8 mouse cellular contexts compared by ENCODE assay signal in the genomic region with DNA sequence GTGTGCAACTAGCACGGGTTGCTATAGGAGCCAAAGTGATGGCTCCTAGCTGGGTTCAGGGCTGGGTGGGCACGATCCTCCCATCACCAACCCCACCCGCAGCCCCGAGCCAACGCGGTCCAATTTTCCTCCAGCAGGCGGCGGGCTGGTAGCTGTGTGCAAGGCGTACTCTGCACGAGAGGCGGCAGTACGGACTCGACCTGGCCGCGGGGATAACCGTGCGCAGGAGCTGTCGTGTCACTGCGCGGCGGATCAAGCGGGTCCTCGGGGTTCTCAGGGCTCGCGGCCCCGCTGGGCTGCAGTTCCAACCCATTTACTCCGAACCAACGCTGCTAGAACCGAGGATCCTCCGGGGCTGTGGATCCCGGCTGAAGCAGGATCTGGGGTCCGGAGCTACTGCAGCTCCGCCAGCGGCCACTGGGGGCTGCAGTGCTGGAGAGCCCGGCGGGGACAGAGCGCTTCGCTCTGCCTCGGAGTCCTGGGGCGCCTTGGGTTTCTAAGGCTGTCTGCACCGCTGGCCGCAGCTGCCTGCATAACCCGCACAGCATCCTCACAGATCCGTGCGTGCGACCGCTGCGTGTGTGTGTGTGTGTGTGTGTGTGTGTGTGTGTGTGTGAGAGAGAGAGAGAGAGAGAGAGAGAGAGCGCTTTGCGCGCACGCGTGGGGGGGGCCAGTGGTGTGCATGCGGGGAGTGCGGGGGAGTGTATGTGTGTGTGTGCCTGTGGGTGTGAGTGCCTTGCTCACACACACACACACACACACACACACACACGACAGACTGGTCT. TPM values are rescaled to one million over a fixed set of nuclear protein-coding genes. Genes with fewer than 3 reads are reported as not detected.
A peak's percentile ranks its signal among the peaks of the same experiment; 100 is the strongest.
DNase-seq lines count a peak whose midpoint lies in the region; ATAC-seq and TF ChIP-seq lines count a peak whose summit lies in the region.

A gene (plus strand): TSS at position 759 of the 785 bp plus-strand sequence.

- WGBS in heart, embryonic 12.5 days, result under 1% methylated on average over 46 of the region's 56 CpGs
- WGBS in kidney, embryonic 16.5 days, result under 1% methylated on average over 50 of the region's 56 CpGs
- under 1% methylated on average over 53 of the region's 56 CpGs for WGBS in limb, embryonic 15.5 days
- WGBS in midbrain, embryonic 16.5 days, result under 1% methylated on average over 54 of the region's 56 CpGs

- TF ChIP-seq POLR2A in brain, embryonic 14.5 days (IDR thresholded peaks at IDR 0.05; ENCODE audit: borderline replicate concordance, extremely low read depth, insufficient read depth, insufficient read length, poor library complexity, severe bottlenecking), result no peak
- no peak for TF ChIP-seq POLR2A in embryonic fibroblast, embryonic 13.5 days (IDR thresholded peaks at IDR 0.05; ENCODE audit: low read depth, low read length)

- ATAC-seq in heart, embryonic 12.5 days (ENCODE audit: insufficient number of reproducible peaks, low FRiP score), result peak; percentile 84
- ATAC-seq in kidney, embryonic 16.5 days (ENCODE audit: low FRiP score, low TSS enrichment), result peak; percentile 91
- ATAC-seq in limb, embryonic 15.5 days (ENCODE audit: insufficient number of reproducible peaks, low FRiP score, low TSS enrichment, low read depth), result peak; percentile 84
- ATAC-seq in midbrain, embryonic 16.5 days, result peak; percentile 94

- H3K4me3 ChIP-seq in embryonic fibroblast, embryonic 13.5 days (ENCODE audit: insufficient read depth, low read length), result peak within 1 kb of the TSS; percentile 30
- peak within 1 kb of the TSS; percentile 57 for H3K4me3 ChIP-seq in heart, embryonic 12.5 days
- H3K4me3 ChIP-seq in kidney, embryonic 16.5 days (ENCODE audit: low read length), result peak within 1 kb of the TSS; percentile 61
- peak within 1 kb of the TSS; percentile 55 for H3K4me3 ChIP-seq in limb, embryonic 15.5 days
- peak within 1 kb of the TSS; percentile 68 for H3K4me3 ChIP-seq in midbrain, embryonic 16.5 days (ENCODE audit: low read depth, low read length)

- H3K27me3 ChIP-seq in heart, embryonic 12.5 days (replicated peaks), result peaks cover 94% of the 10 kb centered on the region
- H3K27me3 ChIP-seq in kidney, embryonic 16.5 days (ENCODE audit: insufficient read depth, low read length), result peaks cover 27% of the 10 kb centered on the region
- peaks cover 36% of the 10 kb centered on the region for H3K27me3 ChIP-seq in limb, embryonic 15.5 days
- H3K27me3 ChIP-seq in midbrain, embryonic 16.5 days (ENCODE audit: control insufficient read depth, insufficient read depth, low read depth, low read length), result no peaks in the 10 kb centered on the region

- DNase-seq in brain, embryonic 14.5 days (ENCODE audit: low read depth), result peak; percentile 92
- peak; percentile 42 to 76 for DNase-seq in spleen, postnatal 4 days (ENCODE audit: low spot score in 2 of 2)
- no peak for DNase-seq in c-Kit-positive CD71-positive TER-119-positive erythroid progenitor cells, embryonic 14.5 days (ENCODE audit: low spot score)

- peak; percentile 80 for TF ChIP-seq CTCF in brain, embryonic 14.5 days (IDR thresholded peaks at IDR 0.05; ENCODE audit: borderline replicate concordance, extremely low read depth, insufficient read depth, insufficient read length)
- TF ChIP-seq CTCF in embryonic fibroblast, embryonic 13.5 days (IDR thresholded peaks at IDR 0.05; ENCODE audit: borderline replicate concordance, insufficient read depth, low read length), result peak; percentile 94

- H3K27ac ChIP-seq in embryonic fibroblast, embryonic 13.5 days (ENCODE audit: insufficient read depth, low read length), result no peak within 1 kb of the TSS
- no peak within 1 kb of the TSS for H3K27ac ChIP-seq in heart, embryonic 12.5 days (ENCODE audit: poor library complexity, severe bottlenecking)
- no peak within 1 kb of the TSS for H3K27ac ChIP-seq in kidney, embryonic 16.5 days (ENCODE audit: low read length)
- no peak within 1 kb of the TSS for H3K27ac ChIP-seq in limb, embryonic 15.5 days
- peak within 1 kb of the TSS; percentile 83 for H3K27ac ChIP-seq in midbrain, embryonic 16.5 days (ENCODE audit: low read length)

- peak within 1 kb of the TSS; percentile 94 for H3K4me2 ChIP-seq in heart, embryonic 12.5 days
- peak within 1 kb of the TSS; percentile 85 for H3K4me2 ChIP-seq in kidney, embryonic 16.5 days (replicated peaks; ENCODE audit: low read depth, low read length)
- peak within 1 kb of the TSS; percentile 90 for H3K4me2 ChIP-seq in limb, embryonic 15.5 days
- peak within 1 kb of the TSS; percentile 72 for H3K4me2 ChIP-seq in midbrain, embryonic 16.5 days (ENCODE audit: low read length)

- no peaks in the 10 kb centered on the region for H3K4me1 ChIP-seq in embryonic fibroblast, embryonic 13.5 days (ENCODE audit: control insufficient read depth, insufficient read depth, low read length)
- H3K4me1 ChIP-seq in heart, embryonic 12.5 days (replicated peaks), result peaks cover 10% of the 10 kb centered on the region; the same call in 1 of the 2 replicates
- H3K4me1 ChIP-seq in kidney, embryonic 16.5 days (ENCODE audit: insufficient read depth, low read length), result peaks cover 33% of the 10 kb centered on the region
- peaks cover 16% of the 10 kb centered on the region; the same call in 1 of the 2 replicates for H3K4me1 ChIP-seq in limb, embryonic 15.5 days
- H3K4me1 ChIP-seq in midbrain, embryonic 16.5 days (ENCODE audit: control insufficient read depth, insufficient read depth, low read length), result peaks cover 28% of the 10 kb centered on the region

- H3K36me3 ChIP-seq in heart, embryonic 12.5 days, result no peaks in the 10 kb centered on the region
- no peaks in the 10 kb centered on the region for H3K36me3 ChIP-seq in kidney, embryonic 16.5 days (ENCODE audit: insufficient read depth, low read length)
- H3K36me3 ChIP-seq in limb, embryonic 15.5 days, result no peaks in the 10 kb centered on the region
- H3K36me3 ChIP-seq in midbrain, embryonic 16.5 days (ENCODE audit: control insufficient read depth, insufficient read depth, low read length), result no peaks in the 10 kb centered on the region

- H3K9ac ChIP-seq in heart, embryonic 12.5 days, result peak within 1 kb of the TSS; percentile 77
- H3K9ac ChIP-seq in kidney, embryonic 16.5 days (replicated peaks; ENCODE audit: low read length), result peak within 1 kb of the TSS; percentile 76
- H3K9ac ChIP-seq in limb, embryonic 15.5 days, result peak within 1 kb of the TSS; percentile 57; the same call in 1 of the 2 replicates
- H3K9ac ChIP-seq in midbrain, embryonic 16.5 days (ENCODE audit: low read depth, low read length), result peak within 1 kb of the TSS; percentile 86

- H3K9me3 ChIP-seq in heart, embryonic 12.5 days (replicated peaks), result no peaks in the 10 kb centered on the region; the same call in 1 of the 2 replicates
- H3K9me3 ChIP-seq in kidney, embryonic 16.5 days (ENCODE audit: low read length), result no peaks in the 10 kb centered on the region
- H3K9me3 ChIP-seq in limb, embryonic 15.5 days, result no peaks in the 10 kb centered on the region
- no peaks in the 10 kb centered on the region for H3K9me3 ChIP-seq in midbrain, embryonic 16.5 days (replicated peaks; ENCODE audit: control insufficient read depth, low read length, poor library complexity, severe bottlenecking)

RNA-seq across cellular contexts. Expression of the gene that starts here (rescaled TPM):
- 6.2 and 9.0 TPM in 2 replicates for polyA plus RNA-seq in brain, embryonic 14.5 days (2012; rRNA removed)
- not detected in 2 replicates for polyA plus RNA-seq in embryonic fibroblast, embryonic 13.5 days (2011; ENCODE audit: insufficient read length, low read depth, missing spikeins)
- polyA plus RNA-seq in heart, embryonic 12.5 days (2016; fragmentation: Nextera tagmentation; extraction: Ambion mirVana), result 0.18 TPM in 1 of 2 replicates, not detected in the other
- polyA plus RNA-seq in kidney, embryonic 16.5 days (2015; fragmentation: Nextera tagmentation; extraction: Ambion mirVana), result 0.94 and 1.3 TPM in 2 replicates
- 0.77 and 1.00 TPM in 2 replicates for polyA plus RNA-seq in limb, embryonic 15.5 days (2015; fragmentation: Nextera tagmentation; extraction: Ambion mirVana)
- 13.3 and 14.7 TPM in 2 replicates for polyA plus RNA-seq in midbrain, embryonic 16.5 days (2015; fragmentation: Nextera tagmentation; extraction: Ambion mirVana)

Comparison
In these comparisons a context has a peak if more than half of its experiments do, and no peak if none do; other contexts are left out.
1. Peak in ATAC-seq, H3K4me3 ChIP-seq, H3K9ac ChIP-seq and H3K4me2 ChIP-seq in heart, embryonic 12.5 days; RNA of the gene not detected or under 1 TPM.
2. Peak in ATAC-seq, H3K4me3 ChIP-seq, H3K9ac ChIP-seq and H3K4me2 ChIP-seq in limb, embryonic 15.5 days; RNA of the gene not detected or under 1 TPM.